Mouse (Mus musculus): ENCODE measurements around the gene Fut11.

Fut11 gene

GRCm38 (mm10) chr14:20694884-20695760 lies at the start of gene Fut11:
Fut11 (plus strand) TSS chr14:20694968.
- DNase-seq, result peak; percentile 94

GRCm38 (mm10) chr14:20645547-20645946 lies 49.2 kb upstream of the Fut11 start:
- no peak for DNase-seq

- DNase-seq, result no peak
These were observed 48.4 kb upstream of the Fut11 start for GRCm38 (mm10) chr14:20646381-20646780.

- peak; percentile 62 for DNase-seq
These were observed 43.8 kb upstream of the Fut11 start for GRCm38 (mm10) chr14:20651000-20651399.

- DNase-seq, result no peak
These were observed 43.0 kb upstream of the Fut11 start for GRCm38 (mm10) chr14:20651722-20652256.

- no peak for DNase-seq
These were observed 39.9 kb upstream of the Fut11 start for GRCm38 (mm10) chr14:20654690-20655421.

- DNase-seq, result no peak
These were observed 39.0 kb upstream of the Fut11 start for GRCm38 (mm10) chr14:20655731-20656130.

GRCm38 (mm10) chr14:20656361-20656760 lies 38.4 kb upstream of the Fut11 start, which contains the start of gene Myoz1:
Myoz1 (minus strand) TSS chr14:20656540.
- no peak for DNase-seq

- peak; percentile 70 for DNase-seq
These were observed 36.4 kb upstream of the Fut11 start for GRCm38 (mm10) chr14:20658326-20658725.

- DNase-seq, result no peak
These were observed 35.9 kb upstream of the Fut11 start for GRCm38 (mm10) chr14:20658902-20659301.

- DNase-seq, result no peak
These were observed 35.1 kb upstream of the Fut11 start for GRCm38 (mm10) chr14:20659687-20660086.

GRCm38 (mm10) chr14:20660827-20661660 lies 33.7 kb upstream of the Fut11 start:
- peak; percentile 98 for DNase-seq

GRCm38 (mm10) chr14:20661661-20662331 lies 33.0 kb upstream of the Fut11 start:
- peak; percentile 13 for DNase-seq

- DNase-seq, result no peak
These were observed 32.0 kb upstream of the Fut11 start for GRCm38 (mm10) chr14:20662740-20663139.

- no peak for DNase-seq
These were observed 31.2 kb upstream of the Fut11 start for GRCm38 (mm10) chr14:20663601-20664000.

GRCm38 (mm10) chr14:20664436-20664835 lies 30.3 kb upstream of the Fut11 start:
- DNase-seq, result no peak

- no peak for DNase-seq
These were observed 27.3 kb upstream of the Fut11 start for GRCm38 (mm10) chr14:20667469-20667868.

- DNase-seq, result no peak
These were observed 26.5 kb upstream of the Fut11 start, which contains the start of gene Synpo2l for GRCm38 (mm10) chr14:20668154-20668810. Synpo2l (minus strand) TSS chr14:20668354.

- DNase-seq, result peak; percentile 63
These were observed 21.8 kb upstream of the Fut11 start for GRCm38 (mm10) chr14:20672990-20673389.

- no peak for DNase-seq
These were observed 21.1 kb upstream of the Fut11 start for GRCm38 (mm10) chr14:20673735-20674063.

GRCm38 (mm10) chr14:20674064-20674833 lies 20.5 kb upstream of the Fut11 start, which contains the start of gene Sec24c:
Sec24c (plus strand) TSS chr14:20674308.
- DNase-seq, result peak; percentile 99

Data from lung, postnatal 10 days (tissue).